Mouse (Mus musculus): ENCODE data around the gene Pde4c. TPM values are rescaled to one million over a fixed set of nuclear protein-coding genes. Genes with fewer than 3 reads are reported as not detected.

Gene Pde4c
- polyA plus RNA-seq, 2 experiments = 0.74 to 1.6 TPM

DNA sequence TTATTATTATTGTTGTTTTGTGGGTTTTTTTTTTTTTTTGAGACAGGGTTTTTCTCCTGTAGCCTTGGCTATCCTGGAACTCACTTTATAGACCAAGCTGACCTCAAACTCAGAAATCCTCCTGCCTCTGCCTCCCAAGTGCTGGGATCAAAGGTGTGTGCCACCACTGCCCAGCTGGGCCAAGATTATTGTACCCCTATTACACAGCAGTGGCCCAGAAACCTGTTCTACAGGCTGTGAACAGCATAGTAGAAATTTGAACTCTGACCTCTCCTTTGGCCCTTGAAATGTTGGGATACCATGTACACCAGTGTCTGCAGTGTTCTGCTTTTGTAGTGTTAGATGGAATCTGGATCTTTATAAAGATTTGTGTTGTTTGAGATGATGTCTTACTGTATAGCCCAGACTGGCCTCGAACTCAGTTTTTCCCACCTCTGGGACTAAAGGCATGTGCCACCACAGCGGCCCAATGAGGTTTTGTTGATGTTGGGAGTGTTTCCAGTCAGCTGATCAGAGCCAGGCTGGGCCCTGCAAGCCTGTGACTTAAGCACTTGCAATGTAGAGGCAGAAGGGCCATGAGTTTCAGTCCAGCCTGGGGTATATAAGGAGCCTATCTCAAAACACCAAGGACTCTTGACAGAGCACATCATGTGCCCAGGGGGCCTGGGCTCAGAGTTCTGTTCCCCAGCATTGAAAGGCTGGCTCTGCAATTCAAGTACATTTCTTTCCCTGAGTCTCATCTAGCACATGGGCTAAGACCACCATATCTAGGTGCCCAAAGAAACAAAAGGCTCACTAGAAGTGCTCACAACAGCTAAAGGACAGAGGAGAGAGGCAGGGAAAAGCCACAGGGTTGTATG, 21.3 kb upstream of the Pde4c start:
- no peak overlapping the region for H3K9ac ChIP-seq (replicated peaks)
- H3K4me1 ChIP-seq (replicated peaks; ENCODE audit: control insufficient read depth in 2 of 2, insufficient read depth in 2 of 2, low read length in 1 of 2) = peaks cover 12 to 13% of the 10 kb centered on the region in 2 experiments
- no peaks in the 10 kb centered on the region for H3K9me3 ChIP-seq (ENCODE audit: control insufficient read depth, low read length)
- H3K27ac ChIP-seq = no peak overlapping the region
- H3K4me2 ChIP-seq (ENCODE audit: low read depth) = no peak overlapping the region
- TF ChIP-seq EP300 (IDR thresholded peaks at IDR 0.05; ENCODE audit: low read depth) = no peak
- TF ChIP-seq CTCF (IDR thresholded peaks at IDR 0.05; ENCODE audit: low read depth) = no peak
- no peaks in the 10 kb centered on the region for H3K36me3 ChIP-seq (replicated peaks; ENCODE audit: control insufficient read depth, insufficient read depth, low read depth)
- 75% methylated on average over 2 of the region's 2 CpGs for WGBS (ENCODE audit: insufficient replicate concordance)
- ATAC-seq (ENCODE audit: insufficient read depth) = no peak
- no peak overlapping the region for H3K4me3 ChIP-seq (ENCODE audit: insufficient read depth in 1 of 2, low read depth in 2 of 2, low read length in 2 of 2)
- no peaks in the 10 kb centered on the region for H3K27me3 ChIP-seq (ENCODE audit: control insufficient read depth, insufficient read depth, low read length)
- no peak for DNase-seq (ENCODE audit: low read depth in 3 of 3, low spot score in 3 of 3)

DNA sequence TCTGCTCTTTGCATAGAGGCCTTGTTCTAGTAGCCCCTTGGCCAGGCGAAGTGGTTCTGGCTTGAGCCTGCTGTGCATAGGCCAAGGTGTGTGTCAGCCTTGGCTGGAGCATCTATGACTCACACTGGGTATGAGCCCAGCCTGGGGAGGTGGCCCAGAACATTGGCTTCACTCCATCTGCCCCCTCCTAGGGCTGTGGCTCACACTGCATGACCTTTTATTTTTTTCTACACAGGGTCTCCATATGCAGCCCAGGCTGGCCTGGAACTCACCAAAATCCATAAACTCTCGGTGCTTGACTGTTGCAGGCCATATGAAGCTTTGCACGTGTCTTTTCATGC, 20.7 kb upstream of the Pde4c start:
- WGBS (ENCODE audit: insufficient replicate concordance) = 72% methylated on average over 3 of the region's 3 CpGs
- TF ChIP-seq CTCF (IDR thresholded peaks at IDR 0.05; ENCODE audit: low read depth) (no peak), EP300 (IDR thresholded peaks at IDR 0.05; ENCODE audit: low read depth) (no peak)
- H3K4me3 ChIP-seq (ENCODE audit: insufficient read depth in 1 of 2, low read depth in 2 of 2, low read length in 2 of 2) = no peak overlapping the region
- no peak overlapping the region for H3K4me2 ChIP-seq (ENCODE audit: low read depth)
- H3K4me1 ChIP-seq (replicated peaks; ENCODE audit: control insufficient read depth in 2 of 2, insufficient read depth in 2 of 2, low read length in 1 of 2) = peaks cover 6 to 9% of the 10 kb centered on the region in 2 experiments
- H3K27me3 ChIP-seq (ENCODE audit: control insufficient read depth, insufficient read depth, low read length) = no peaks in the 10 kb centered on the region
- no peak overlapping the region for H3K27ac ChIP-seq
- H3K9me3 ChIP-seq (ENCODE audit: control insufficient read depth, low read length) = no peaks in the 10 kb centered on the region
- no peaks in the 10 kb centered on the region for H3K36me3 ChIP-seq (replicated peaks; ENCODE audit: control insufficient read depth, insufficient read depth, low read depth)
- no peak for DNase-seq (ENCODE audit: low read depth in 3 of 3, low spot score in 3 of 3)
- no peak overlapping the region for H3K9ac ChIP-seq (replicated peaks)
- no peak for ATAC-seq (ENCODE audit: insufficient read depth)

DNA sequence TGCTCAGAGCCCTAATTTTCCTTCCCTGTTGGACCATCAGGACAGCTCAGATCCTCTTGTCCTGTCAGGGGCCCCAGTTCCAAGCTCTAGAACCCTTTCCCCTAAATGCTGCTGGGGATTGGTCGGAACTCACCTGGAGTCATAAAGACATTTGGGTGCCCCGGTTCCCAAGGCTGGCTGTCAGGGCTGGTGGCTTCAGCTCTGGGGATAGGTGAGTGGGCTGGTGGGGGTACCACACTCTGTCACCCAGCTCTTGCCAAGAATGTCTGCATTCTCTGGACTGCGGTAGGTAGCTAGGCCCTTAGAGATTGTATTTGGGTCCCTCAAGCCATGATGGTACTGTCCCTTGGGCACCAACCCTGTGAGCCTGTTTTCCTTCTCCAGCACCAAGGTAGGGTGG, 20.2 kb upstream of the Pde4c start, which contains the start of gene Iqcn:
Gene Iqcn (plus strand): TSS at position 171 of the 400 bp plus-strand sequence.
- Histone ChIP-seq H3K9ac (replicated peaks) (no peak within 1 kb of the TSS), H3K36me3 (replicated peaks; ENCODE audit: control insufficient read depth, insufficient read depth, low read depth) (no peaks in the 10 kb centered on the region), H3K4me2 (ENCODE audit: low read depth) (no peak within 1 kb of the TSS), H3K9me3 (ENCODE audit: control insufficient read depth, low read length) (no peaks in the 10 kb centered on the region), H3K27me3 (ENCODE audit: control insufficient read depth, insufficient read depth, low read length) (no peaks in the 10 kb centered on the region), H3K27ac (no peak within 1 kb of the TSS), H3K4me3 (ENCODE audit: insufficient read depth in 1 of 2, low read depth in 2 of 2, low read length in 2 of 2) (no peak within 1 kb of the TSS), H3K4me1 (replicated peaks; ENCODE audit: control insufficient read depth in 2 of 2, insufficient read depth in 2 of 2, low read length in 1 of 2) (peaks cover 2 to 4% of the 10 kb centered on the region in 2 experiments; a peak in 1 of 4 replicates)
- whole genome bisulfite sequencing (ENCODE audit: insufficient replicate concordance) = 83% methylated on average over 3 of the region's 3 CpGs
- no peak for TF ChIP-seq CTCF (IDR thresholded peaks at IDR 0.05; ENCODE audit: low read depth)
- no peak for TF ChIP-seq EP300 (IDR thresholded peaks at IDR 0.05; ENCODE audit: low read depth)
- ATAC-seq (ENCODE audit: insufficient read depth) (no peak), DNase-seq (ENCODE audit: low read depth in 3 of 3, low spot score in 3 of 3) (no peak)

DNA sequence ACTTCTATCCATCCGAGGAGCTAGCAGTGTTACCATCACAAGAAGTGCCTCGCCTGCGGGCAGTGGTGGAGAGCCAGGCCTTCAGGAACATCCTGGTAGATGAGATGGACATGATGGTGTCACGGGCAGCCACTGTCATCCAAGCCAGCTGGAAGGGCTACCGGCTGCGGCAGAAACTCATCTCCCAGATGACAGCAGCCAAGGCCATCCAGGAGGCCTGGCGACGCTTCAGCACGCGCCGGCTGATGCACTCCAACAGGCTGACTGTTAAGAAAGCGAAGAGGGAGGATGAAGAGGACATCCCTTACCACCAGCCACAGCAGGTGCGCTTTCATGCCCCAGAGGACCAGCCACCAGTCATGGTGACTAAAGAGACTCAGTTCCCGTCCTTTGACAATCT, 15.2 kb upstream of the Pde4c start:
- H3K9ac ChIP-seq (replicated peaks) = no peak overlapping the region
- no peaks in the 10 kb centered on the region for H3K9me3 ChIP-seq (ENCODE audit: control insufficient read depth, low read length)
- TF ChIP-seq CTCF (IDR thresholded peaks at IDR 0.05; ENCODE audit: low read depth) (no peak), EP300 (IDR thresholded peaks at IDR 0.05; ENCODE audit: low read depth) (no peak)
- no peak overlapping the region for H3K4me3 ChIP-seq (ENCODE audit: insufficient read depth in 1 of 2, low read depth in 2 of 2, low read length in 2 of 2)
- H3K4me2 ChIP-seq (ENCODE audit: low read depth) = no peak overlapping the region
- 78% methylated on average over 14 of the region's 14 CpGs for WGBS (ENCODE audit: insufficient replicate concordance)
- DNase-seq (ENCODE audit: low read depth in 3 of 3, low spot score in 3 of 3) (no peak), ATAC-seq (ENCODE audit: insufficient read depth) (no peak)
- H3K27me3 ChIP-seq (ENCODE audit: control insufficient read depth, insufficient read depth, low read length) = no peaks in the 10 kb centered on the region
- no peak overlapping the region for H3K27ac ChIP-seq
- H3K36me3 ChIP-seq (replicated peaks; ENCODE audit: control insufficient read depth, insufficient read depth, low read depth) = no peaks in the 10 kb centered on the region
- no peaks in the 10 kb centered on the region for H3K4me1 ChIP-seq (replicated peaks; ENCODE audit: control insufficient read depth in 2 of 2, insufficient read depth in 2 of 2, low read length in 1 of 2)

DNA sequence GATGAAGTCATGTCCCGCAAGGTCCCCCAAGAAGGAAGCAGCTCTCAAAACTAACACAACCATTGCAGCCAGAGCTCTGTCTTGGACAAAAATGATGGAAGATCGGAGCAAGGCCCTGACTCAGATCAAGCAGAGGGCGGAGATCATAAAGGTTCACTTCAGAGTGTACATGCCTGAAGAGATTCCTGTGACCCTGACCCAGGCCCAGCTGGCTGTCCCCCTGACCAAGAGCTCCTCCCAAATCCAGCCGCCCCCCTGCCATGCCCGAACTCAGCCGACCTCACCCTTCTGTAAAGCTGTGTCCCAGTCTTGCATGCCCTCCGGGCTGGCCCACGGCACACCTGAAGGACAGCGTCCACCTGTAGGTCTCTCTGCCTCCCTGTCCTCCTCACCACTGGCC, 13.7 kb upstream of the Pde4c start:
- no peaks in the 10 kb centered on the region for H3K36me3 ChIP-seq (replicated peaks; ENCODE audit: control insufficient read depth, insufficient read depth, low read depth)
- WGBS (ENCODE audit: insufficient replicate concordance) = 75% methylated on average over 9 of the region's 9 CpGs
- no peak overlapping the region for H3K4me3 ChIP-seq (ENCODE audit: insufficient read depth in 1 of 2, low read depth in 2 of 2, low read length in 2 of 2)
- DNase-seq (ENCODE audit: low read depth in 3 of 3, low spot score in 3 of 3) = no peak
- H3K9me3 ChIP-seq (ENCODE audit: control insufficient read depth, low read length) = no peaks in the 10 kb centered on the region
- H3K4me1 ChIP-seq (replicated peaks; ENCODE audit: control insufficient read depth in 2 of 2, insufficient read depth in 2 of 2, low read length in 1 of 2) = no peaks in the 10 kb centered on the region
- TF ChIP-seq CTCF (IDR thresholded peaks at IDR 0.05; ENCODE audit: low read depth) = no peak
- no peak for TF ChIP-seq EP300 (IDR thresholded peaks at IDR 0.05; ENCODE audit: low read depth)
- no peak overlapping the region for H3K27ac ChIP-seq
- no peak overlapping the region for H3K9ac ChIP-seq (replicated peaks)
- no peaks in the 10 kb centered on the region for H3K27me3 ChIP-seq (ENCODE audit: control insufficient read depth, insufficient read depth, low read length)
- ATAC-seq (ENCODE audit: insufficient read depth) = no peak
- H3K4me2 ChIP-seq (ENCODE audit: low read depth) = no peak overlapping the region

Data from liver, embryonic 14.5 days (tissue).